Mouse (Mus musculus): ENCODE results near the gene 4933402D24Rik.

GRCm38 (mm10) chr1:63729796-63730195, 39.3 kb downstream of the 4933402D24Rik start:
- TF ChIP-seq POLR2A (IDR thresholded peaks at IDR 0.05; ENCODE audit: insufficient read depth, low read depth, low read length): no peak
- TF ChIP-seq CTCF (IDR thresholded peaks at IDR 0.05): no peak
- no peak for TF ChIP-seq EP300 (IDR thresholded peaks at IDR 0.05; ENCODE audit: insufficient read depth, low read depth, low read length)

All from heart, adult 2 months (tissue).